Mouse (Mus musculus) spleen, adult 12 weeks (tissue): Measurements from ENCODE around the gene Ubl4b.

Source experiments
- DNase-seq: peaks from one replicate; pipeline ENCODE4 v3.0.0; 2022; ENCODE audit warnings: low spot score

The Ubl4b gene

DNA sequence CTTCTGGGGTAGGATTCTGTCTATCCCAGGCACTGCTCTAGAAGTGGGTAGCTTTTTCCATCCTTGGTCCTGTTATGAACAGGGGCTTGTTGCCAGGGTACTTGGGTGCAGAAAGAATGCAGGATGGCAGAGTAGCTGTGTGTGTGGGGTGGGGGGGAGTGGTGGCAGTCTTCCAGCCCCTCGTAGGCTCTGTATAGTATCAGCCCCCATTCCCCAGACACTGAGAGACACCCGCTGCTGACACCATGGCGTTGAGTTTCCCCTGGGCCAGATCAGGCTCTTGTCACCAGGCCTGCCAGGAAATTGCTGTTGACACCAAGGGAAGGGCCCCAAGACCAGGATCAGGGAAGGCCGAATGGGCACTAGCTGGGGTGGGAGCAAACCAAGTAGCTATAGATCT lies 13.8 kb upstream of the Ubl4b start:
- DNase-seq: no peak

DNA sequence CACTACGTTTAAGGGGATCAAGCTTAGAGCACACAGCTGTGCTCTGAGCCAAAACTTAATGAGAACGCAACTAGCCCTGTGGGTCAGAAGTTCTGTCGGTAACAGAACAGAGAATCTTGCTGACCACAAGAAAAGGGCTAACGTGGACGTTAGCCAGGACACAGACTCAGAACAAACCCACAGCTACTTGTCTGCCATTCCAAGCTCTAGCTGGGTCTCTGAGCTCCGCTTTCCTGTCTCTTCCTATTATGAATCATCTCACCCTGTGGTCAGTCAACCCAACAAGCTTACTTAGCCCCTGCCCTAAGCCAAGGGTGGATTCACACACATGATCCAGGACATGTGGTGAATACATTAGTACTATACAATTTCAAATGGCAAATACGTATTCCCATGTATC lies 12.9 kb upstream of the Ubl4b start:
- DNase-seq: no peak

- DNase-seq: no peak
Measured at GRCm38 (mm10) chr3:107565331-107565730, 10.5 kb upstream of the Ubl4b start.

DNA sequence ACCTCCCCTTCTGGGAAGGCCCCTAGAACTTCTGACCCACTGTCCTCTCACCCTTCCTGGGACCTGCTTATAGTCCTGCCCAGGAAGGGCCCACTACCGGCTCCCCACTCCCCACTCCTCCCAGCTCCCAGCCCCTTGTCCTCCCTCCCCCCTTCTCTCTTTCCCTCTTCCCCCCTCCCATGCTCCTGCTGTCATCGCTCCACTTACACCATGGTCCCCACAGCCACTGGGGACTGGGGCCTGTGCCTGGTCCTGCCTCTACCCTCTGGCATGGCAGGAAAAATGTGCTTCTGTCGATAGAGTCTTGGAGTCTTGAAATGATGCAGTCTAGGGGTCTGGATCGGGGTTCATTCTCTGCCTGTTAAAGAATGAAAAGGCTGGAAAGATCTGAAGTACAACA lies 9.0 kb upstream of the Ubl4b start:
- no peak for DNase-seq

- DNase-seq: no peak
Measured at GRCm38 (mm10) chr3:107562591-107562990, 7.7 kb upstream of the Ubl4b start.

GRCm38 (mm10) chr3:107562104-107562503 lies 7.2 kb upstream of the Ubl4b start:
- no peak for DNase-seq

- no peak for DNase-seq
Measured at GRCm38 (mm10) chr3:107559183-107559582, 4.3 kb upstream of the Ubl4b start.

DNA sequence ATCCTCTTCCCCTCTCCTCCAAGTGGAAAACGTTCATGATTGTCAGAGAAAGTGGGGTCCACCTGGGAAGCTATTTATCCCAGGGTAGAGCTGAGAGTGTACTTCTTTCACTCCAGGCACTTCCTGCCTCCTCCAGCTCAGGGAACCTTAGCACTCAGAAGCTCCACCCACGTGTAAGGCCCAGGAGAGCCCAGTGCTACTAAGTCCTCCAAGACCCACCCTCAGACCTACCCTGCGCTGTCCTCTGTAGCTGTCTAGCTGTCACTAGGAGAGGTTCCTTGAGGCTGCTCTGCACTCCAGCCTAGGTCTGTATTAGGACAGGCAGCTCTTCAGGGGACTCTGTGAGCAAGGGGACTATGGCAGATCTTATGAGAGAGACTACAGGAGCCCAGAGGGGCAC lies 3.9 kb upstream of the Ubl4b start:
- DNase-seq: no peak

- no peak for DNase-seq
Measured at GRCm38 (mm10) chr3:107550409-107551049, 4.3 kb downstream of the Ubl4b start.

DNA sequence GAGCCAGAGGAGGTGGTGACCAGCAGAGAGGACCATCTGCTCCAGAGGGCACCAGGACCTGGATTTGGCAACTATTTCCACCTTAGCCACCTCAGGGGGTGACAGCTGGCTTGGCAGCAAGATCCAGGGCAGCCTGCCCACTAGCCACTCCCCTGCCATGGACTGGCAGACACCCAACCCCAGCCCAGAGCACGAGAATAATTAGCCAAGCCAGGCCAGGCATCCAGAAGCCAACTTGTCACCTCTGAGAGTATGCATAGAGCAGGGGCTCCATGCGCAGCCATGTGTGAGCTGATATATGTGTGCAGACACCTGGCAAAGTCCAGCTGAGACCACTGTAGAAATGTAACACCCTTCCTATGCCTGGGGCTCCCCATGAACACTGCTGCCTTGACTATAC lies 7.9 kb downstream of the Ubl4b start:
- DNase-seq: no peak

- no peak for DNase-seq
Measured at GRCm38 (mm10) chr3:107545716-107546412, 9.0 kb downstream of the Ubl4b start.

- no peak for DNase-seq
Measured at GRCm38 (mm10) chr3:107545278-107545677, 9.6 kb downstream of the Ubl4b start.

- no peak for DNase-seq
Measured at GRCm38 (mm10) chr3:107543158-107544080, 11.5 kb downstream of the Ubl4b start.

GRCm38 (mm10) chr3:107542584-107542983 lies 12.3 kb downstream of the Ubl4b start:
- DNase-seq: no peak

GRCm38 (mm10) chr3:107537504-107537889 lies 17.4 kb downstream of the Ubl4b start:
- no peak for DNase-seq

GRCm38 (mm10) chr3:107536810-107537503 lies 17.9 kb downstream of the Ubl4b start:
- no peak for DNase-seq

- no peak for DNase-seq
Measured at GRCm38 (mm10) chr3:107534951-107535350, 19.9 kb downstream of the Ubl4b start.

DNA sequence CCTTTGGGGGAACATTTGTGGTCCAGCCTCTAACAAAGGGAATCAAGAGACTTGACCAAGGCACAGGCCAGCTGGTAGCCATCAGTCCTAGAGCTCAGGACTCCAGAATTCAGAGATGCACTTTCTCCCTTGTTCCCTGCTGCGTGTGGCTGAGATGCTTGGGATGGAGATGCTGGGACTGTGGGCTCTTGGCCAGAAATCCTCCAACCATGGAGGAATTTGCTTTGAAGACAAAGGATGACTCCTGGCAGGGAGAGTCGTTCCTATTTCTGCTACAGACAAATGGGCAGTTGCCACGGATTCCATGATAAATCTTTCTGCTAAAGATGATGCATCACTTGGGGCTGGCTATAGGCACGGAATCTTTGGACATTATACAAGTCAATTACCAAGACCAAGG lies 21.3 kb downstream of the Ubl4b start:
- DNase-seq: no peak

- no peak for DNase-seq
Measured at GRCm38 (mm10) chr3:107530581-107530980, 24.3 kb downstream of the Ubl4b start.

- no peak for DNase-seq
Measured at GRCm38 (mm10) chr3:107529182-107529581, 25.7 kb downstream of the Ubl4b start.

DNA sequence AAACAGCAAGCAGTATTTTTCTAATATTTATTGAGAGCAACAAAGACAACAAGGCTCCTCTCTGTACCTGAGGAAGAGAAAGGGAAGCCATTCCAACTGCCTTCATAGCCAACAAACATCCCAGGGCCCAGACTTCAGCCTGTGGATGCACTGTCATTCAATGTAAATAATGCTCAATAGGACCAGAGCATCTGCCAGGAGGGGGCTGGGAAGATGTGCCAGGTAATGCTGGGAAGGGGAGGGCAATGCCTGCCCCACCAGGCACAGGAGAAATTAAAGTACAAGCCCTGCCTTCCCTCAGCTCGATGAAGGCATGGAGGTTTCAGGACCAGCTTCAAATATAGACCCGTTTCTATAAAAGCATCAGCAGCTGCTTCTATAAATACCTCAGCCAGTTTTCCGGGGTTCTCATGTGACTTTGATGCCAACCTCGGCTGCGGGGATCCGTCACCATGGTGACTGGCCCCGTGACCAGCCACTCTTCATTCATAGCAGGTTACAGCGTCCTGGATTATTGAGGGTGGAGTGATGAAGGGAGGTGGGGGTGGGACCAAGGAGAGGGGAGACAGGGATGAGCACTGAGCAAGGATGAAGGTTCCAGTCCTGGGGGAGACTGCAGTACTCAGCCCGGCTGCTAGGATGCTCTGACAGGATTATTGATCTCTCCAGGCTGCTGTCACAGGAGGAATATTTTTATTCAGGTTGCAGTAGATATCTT lies 26.3 kb downstream of the Ubl4b start:
- DNase-seq: no peak

DNA sequence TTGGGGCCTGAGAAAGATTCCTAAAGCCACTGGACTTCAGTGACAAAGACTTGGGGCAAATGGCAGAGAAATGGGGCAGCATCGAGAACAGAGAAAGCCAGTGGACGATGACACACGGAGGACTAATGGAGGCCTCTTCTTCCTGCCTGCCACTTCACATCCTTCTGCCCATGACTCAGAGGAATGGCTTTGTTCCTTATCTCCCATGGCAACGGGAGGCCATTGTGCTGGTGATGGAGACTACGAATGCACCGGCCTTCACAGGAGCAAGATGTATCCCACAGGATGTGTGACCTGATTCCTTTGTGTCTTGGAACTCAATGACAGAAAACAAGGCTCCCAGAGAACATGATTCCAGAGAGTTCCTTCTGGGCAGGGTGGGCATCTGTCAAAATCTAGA lies 30.3 kb downstream of the Ubl4b start:
- DNase-seq: no peak
